Mouse (Mus musculus) spleen, adult 2 months (tissue): ENCODE measurements around the gene Dst.

Source experiments
- CTCF ChIP-seq: fragments of 200-500 bp; IDR thresholded peaks from 2 replicates; pipeline ENCODE4 v1.5.1; 2011; ENCODE audit warnings: mild to moderate bottlenecking, inconsistent platforms; ENCODE audit not compliant: insufficient read depth, insufficient read length, insufficient replicate concordance; ENCODE audit errors: extremely low read depth
- POLR2A ChIP-seq: fragments of 200-500 bp; IDR thresholded peaks from 2 replicates; pipeline ENCODE4 v1.6.1; 2011; ENCODE audit warnings: low read depth, low read length, inconsistent platforms

GRCm38 (mm10) chr1:33943943-33944342 is 35.9 kb downstream of the Dst start:
- no peak for TF ChIP-seq CTCF
- TF ChIP-seq POLR2A = no peak
